Mouse (Mus musculus) bone marrow macrophage, adult 2 months (primary cell): Measurements from ENCODE around the gene Hsd17b14. TPM values are rescaled to one million over a fixed set of nuclear protein-coding genes. Genes with fewer than 3 reads are reported as not detected.
"Not testable (repeated sequence)": the region's sequence is repeated elsewhere in the genome, so short reads cannot be mapped to it uniquely, and the experiment has no call there.

ENCODE experiments used
- H3K27ac ChIP-seq: 2 replicates; pipeline ENCODE4 v1.5.1; 2012; ENCODE audit warnings: low read depth, low read length; ENCODE audit not compliant: insufficient read depth
- H3K4me1 ChIP-seq: 2 replicates; pipeline ENCODE4 v1.6.1; 2012; ENCODE audit warnings: low read length; ENCODE audit not compliant: control insufficient read depth, insufficient read depth
- H3K4me3 ChIP-seq: 2 replicates; pipeline ENCODE4 v1.5.1; 2012; ENCODE audit warnings: mild to moderate bottlenecking, low read length, moderate library complexity; ENCODE audit not compliant: insufficient read depth
- CTCF ChIP-seq: IDR thresholded peaks from 2 replicates; pipeline ENCODE4 v1.5.1; 2012; ENCODE audit warnings: low read depth, mild to moderate bottlenecking, low read length, moderate library complexity
- POLR2A ChIP-seq: IDR thresholded peaks from 2 replicates; pipeline ENCODE4 v1.6.1; 2012; ENCODE audit warnings: mild to moderate bottlenecking, low read depth, low read length, borderline replicate concordance
- polyA plus RNA-seq: library from polyadenylated mRNA; stranded (reverse); fragments of >200 nt; gene quantifications from 2 replicates; pipeline ENCODE4 v1.2.4, GENCODE M21; 2012; ENCODE audit not compliant: missing spikeins, insufficient read depth, insufficient read length

Gene Hsd17b14
- 2.0 and 2.5 TPM in 2 replicates for polyA plus RNA-seq

- H3K4me3 ChIP-seq, result no peak within 1 kb of the TSS
- H3K27ac ChIP-seq, result no peak within 1 kb of the TSS
- TF ChIP-seq CTCF, result no peak
- TF ChIP-seq POLR2A, result no peak
- H3K4me1 ChIP-seq, result peaks cover 3% of the 10 kb centered on the region; the same call in 1 of the 2 replicates
Observed at GRCm38 (mm10) chr7:45554744-45555143, at the start of gene Hsd17b14. Hsd17b14 (plus strand) TSS chr7:45554893.

- Histone ChIP-seq H3K27ac (no peak overlapping the region), H3K4me3 (no peak overlapping the region), H3K4me1 (peaks cover 18% of the 10 kb centered on the region)
- TF ChIP-seq CTCF, result no peak
Observed at GRCm38 (mm10) chr7:45507583-45507982, 47.1 kb upstream of the Hsd17b14 start.

DNA sequence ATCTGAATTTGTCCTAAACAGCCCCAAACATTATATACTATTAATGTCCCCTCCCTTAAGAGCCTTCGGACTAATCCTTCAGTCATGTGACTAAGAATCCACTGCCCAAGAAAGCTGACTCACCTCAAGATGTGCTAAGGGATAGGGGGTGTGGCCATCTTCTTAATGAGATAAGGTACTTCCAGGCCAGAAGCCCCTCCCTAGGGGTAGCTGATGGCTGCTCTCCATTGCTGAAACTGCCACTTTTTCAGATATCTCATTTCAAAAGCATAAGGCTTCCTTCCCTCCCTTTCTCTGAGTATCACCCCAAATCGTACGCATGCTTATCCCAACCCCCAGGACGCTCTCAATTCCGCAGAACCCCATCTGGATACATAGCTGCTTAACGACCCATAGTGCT is 46.1 kb upstream of the Hsd17b14 start:
- H3K27ac ChIP-seq, result no peak overlapping the region
- TF ChIP-seq POLR2A, result no peak
- no peak for TF ChIP-seq CTCF
- 0 out of 2 replicates have a peak overlapping the region, but pooled peaks have one; percentile 77 for H3K4me3 ChIP-seq
- H3K4me1 ChIP-seq, result peaks cover 18% of the 10 kb centered on the region

DNA sequence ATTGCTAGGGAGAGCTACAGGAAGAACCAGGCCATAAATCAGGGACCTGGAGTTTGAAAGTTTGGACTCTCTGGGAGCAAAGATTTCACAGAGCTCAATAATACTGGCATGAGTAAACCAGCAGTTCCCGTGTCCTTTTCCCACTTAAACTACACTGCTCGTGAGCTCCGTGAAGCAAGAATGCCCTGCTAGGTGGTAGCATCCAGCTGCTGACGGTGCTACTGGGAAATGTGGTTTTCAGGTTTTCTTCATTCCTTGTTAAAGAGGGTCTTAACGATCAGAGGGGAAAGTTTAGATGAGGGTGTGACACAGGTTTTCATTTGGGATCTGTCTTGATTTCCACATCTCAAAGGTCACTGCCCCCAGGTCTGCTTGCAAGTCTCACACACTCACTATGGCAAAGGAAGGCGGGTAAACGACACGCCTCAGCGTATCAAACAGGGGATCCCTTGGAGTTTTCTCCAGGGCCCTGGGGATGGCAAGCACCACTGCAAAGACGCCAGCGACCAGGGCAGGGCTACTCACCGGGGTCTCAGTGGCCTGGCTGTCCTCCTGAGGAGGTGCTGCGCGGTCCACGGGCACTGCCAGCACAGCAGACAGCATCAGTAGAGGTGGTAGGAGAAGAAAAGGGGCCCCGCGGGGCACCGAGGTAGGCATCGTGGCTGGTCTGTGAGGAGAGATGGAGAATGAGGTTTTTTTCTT is 45.4 kb upstream of the Hsd17b14 start:
- Histone ChIP-seq H3K27ac (no peak overlapping the region), H3K4me3 (peak overlapping the region; percentile 77), H3K4me1 (peaks cover 18% of the 10 kb centered on the region)
- TF ChIP-seq CTCF, result no peak

DNA sequence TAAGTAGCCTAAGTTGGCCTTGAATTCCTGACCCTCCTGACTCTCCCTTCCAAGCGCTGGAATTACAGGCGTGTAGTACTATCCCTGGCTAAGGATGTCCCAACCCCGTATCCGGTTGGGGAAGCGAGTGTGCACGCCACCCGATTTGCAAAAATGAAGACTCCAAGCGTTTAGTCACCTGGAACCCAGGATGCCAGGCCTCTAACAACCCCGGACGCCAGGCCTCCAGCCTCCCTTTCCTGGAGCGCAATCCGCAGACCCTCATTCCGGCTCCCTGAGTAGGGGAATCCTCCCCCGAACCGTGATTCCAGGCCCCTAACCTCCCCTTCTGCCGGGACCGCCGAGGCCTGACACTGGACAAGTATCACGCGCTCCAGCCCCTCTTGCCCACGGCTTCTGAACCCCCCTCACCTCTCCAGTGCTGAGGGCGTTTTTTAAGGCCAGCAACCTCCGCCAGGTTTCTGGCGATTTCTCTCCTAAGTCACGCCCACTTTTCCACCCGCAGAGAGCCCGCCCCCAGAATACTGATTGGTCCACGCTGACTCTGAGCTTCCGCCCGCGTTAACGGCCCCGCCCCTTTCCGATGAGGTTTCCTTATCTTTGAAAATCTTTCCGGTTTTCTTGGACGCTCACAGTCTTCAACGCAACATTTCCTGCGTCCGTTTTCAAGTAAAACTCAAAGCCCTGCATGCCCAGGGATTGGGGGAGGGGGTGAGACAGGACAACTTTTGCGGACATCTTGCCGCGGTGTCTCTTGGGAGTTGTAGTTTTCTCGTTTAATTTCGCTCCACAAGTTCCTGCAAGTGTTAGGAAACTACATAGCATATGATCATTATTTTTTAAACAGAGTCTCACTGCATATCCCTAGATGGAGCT is 44.5 kb upstream of the Hsd17b14 start, which contains the start of gene Nucb1:
Gene Nucb1, minus strand, starts transcription at position 495 of the 876 bp plus-strand sequence.
- H3K4me3 ChIP-seq, result peak within 1 kb of the TSS; percentile 77
- no peak for TF ChIP-seq CTCF
- TF ChIP-seq POLR2A, result no peak; the same call in 1 of the 2 replicates
- peak within 1 kb of the TSS; percentile 95 for H3K27ac ChIP-seq
- H3K4me1 ChIP-seq, result peaks cover 18% of the 10 kb centered on the region

DNA sequence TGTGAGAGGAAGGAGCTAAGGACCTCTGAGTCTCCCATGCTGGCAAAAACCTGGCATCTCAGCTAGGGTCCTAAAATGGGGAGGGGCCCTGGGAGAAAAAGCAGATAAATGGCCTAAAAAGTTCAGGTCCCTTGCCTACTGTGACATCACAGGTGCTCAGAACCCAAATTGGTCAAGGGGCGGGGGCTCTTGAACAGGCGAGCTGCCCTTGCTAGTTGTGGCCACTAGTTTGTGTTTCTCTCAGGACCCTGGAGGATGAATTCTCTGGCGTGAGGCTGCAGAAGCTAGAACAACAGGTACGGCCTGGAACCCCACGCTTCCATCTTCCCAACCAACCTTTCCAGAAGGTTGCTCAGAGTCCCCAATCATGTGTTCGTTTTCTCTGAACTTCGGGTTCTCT is 40.3 kb upstream of the Hsd17b14 start:
- Histone ChIP-seq H3K4me1 (peaks cover 2% of the 10 kb centered on the region), H3K27ac (no peak overlapping the region)
- TF ChIP-seq POLR2A (no peak), CTCF (no peak)

DNA sequence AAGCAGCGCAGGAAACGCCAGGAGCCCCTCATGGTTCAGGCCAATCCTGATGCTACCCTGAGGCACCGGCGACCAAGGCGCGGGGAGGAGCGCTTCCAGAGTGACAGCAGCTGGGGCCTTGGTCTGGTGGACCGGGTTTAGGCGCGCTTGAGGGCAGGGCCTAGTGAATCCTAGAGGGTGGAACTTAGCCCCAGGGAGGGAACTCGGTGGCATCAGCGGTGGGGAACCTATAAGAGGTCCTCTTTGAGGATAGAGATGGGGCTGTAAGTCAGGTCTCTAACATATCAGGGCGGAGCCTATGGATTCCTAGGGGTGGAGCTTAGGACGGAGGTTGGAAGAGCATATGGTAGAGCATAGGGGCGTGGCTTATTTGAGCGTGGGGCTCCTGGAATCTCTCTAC is 39.3 kb upstream of the Hsd17b14 start:
- Histone ChIP-seq H3K4me3 (no peak overlapping the region), H3K27ac (no peak overlapping the region), H3K4me1 (no peaks in the 10 kb centered on the region)
- TF ChIP-seq POLR2A, result no peak
- no peak for TF ChIP-seq CTCF

More for the DNA sequence above, 40.3 kb upstream of the Hsd17b14 start:
- no peak overlapping the region for H3K4me3 ChIP-seq

DNA sequence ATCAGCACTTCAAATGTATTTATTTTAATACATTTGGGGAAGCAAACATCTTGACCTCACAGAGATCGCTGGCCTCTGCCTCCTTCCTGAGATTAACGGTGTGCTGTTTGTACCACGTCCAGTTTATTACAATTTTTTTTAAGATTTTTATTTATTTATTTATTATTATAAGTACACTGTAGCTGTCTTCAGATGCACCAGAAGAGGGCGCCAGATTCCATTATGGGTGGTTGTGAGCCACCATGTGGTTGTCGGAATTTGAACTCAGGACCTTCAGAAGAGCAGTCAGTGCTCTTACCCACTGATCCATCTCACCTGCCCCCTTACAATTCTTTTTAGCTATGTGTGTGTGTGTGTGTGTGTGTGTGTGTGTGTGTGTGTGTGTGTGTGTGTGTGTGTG is 37.8 kb upstream of the Hsd17b14 start:
- not testable (repeated sequence) for H3K4me1 ChIP-seq, H3K27ac ChIP-seq

GRCm38 (mm10) chr7:45518618-45519017 is 36.1 kb upstream of the Hsd17b14 start:
- TF ChIP-seq POLR2A, result no peak
- no peak for TF ChIP-seq CTCF
- Histone ChIP-seq H3K27ac (no peak overlapping the region), H3K4me3 (no peak overlapping the region), H3K4me1 (peaks cover 6% of the 10 kb centered on the region; the same call in 1 of the 2 replicates)

More for the DNA sequence above, 37.8 kb upstream of the Hsd17b14 start:
- H3K4me3 ChIP-seq, result not testable (repeated sequence)
